In genomic region chr16:37597412-37597811, GRCm38 (mm10) we compare ENCODE assay signal across 24 mouse cellular contexts. TPM values are rescaled to one million over a fixed set of nuclear protein-coding genes. Genes with fewer than 3 reads are reported as not detected.
"Had no signal": no experiment of that assay in that cellular context is flagged by ENCODE, and none has a peak within 500 bp of the region (broad histone marks: within the 10 kb centered on the region; RNA-seq: fewer than 3 reads in every experiment).

No protein-coding gene starts in this region.

- H3K4me1 ChIP-seq: kidney, embryonic 15.5 days; limb, embryonic 15.5 days; midbrain, embryonic 12.5 days; midbrain, embryonic 15.5 days; neural tube, embryonic 12.5 days; neural tube, embryonic 15.5 days had no signal

- H3K9me3 ChIP-seq: kidney, embryonic 15.5 days; limb, embryonic 12.5 days; limb, embryonic 15.5 days; midbrain, embryonic 12.5 days; midbrain, embryonic 15.5 days; neural tube, embryonic 12.5 days; neural tube, embryonic 15.5 days had no signal

- ATAC-seq: liver, postnatal 0 days; lung, postnatal 0 days; midbrain, embryonic 15.5 days had no signal

- H3K4me2 ChIP-seq: kidney, embryonic 15.5 days; limb, embryonic 12.5 days; limb, embryonic 15.5 days; lung, embryonic 14.5 days; midbrain, embryonic 12.5 days; midbrain, embryonic 15.5 days; neural tube, embryonic 12.5 days; neural tube, embryonic 15.5 days had no signal

- H3K9ac ChIP-seq: kidney, embryonic 15.5 days; limb, embryonic 12.5 days; limb, embryonic 15.5 days; liver, embryonic 14.5 days; liver, postnatal 0 days; lung, embryonic 14.5 days; midbrain, embryonic 12.5 days; midbrain, embryonic 15.5 days; neural tube, embryonic 12.5 days; neural tube, embryonic 15.5 days had no signal

- H3K4me3 ChIP-seq: kidney, embryonic 15.5 days; left cerebral cortex, adult 2 months; limb, embryonic 12.5 days; limb, embryonic 15.5 days; midbrain, embryonic 12.5 days; midbrain, embryonic 15.5 days; neural tube, embryonic 12.5 days; neural tube, embryonic 15.5 days had no signal

- H3K27me3 ChIP-seq: kidney, embryonic 15.5 days; limb, embryonic 12.5 days; limb, embryonic 15.5 days; midbrain, embryonic 12.5 days; midbrain, embryonic 15.5 days; neural tube, embryonic 12.5 days; neural tube, embryonic 15.5 days had no signal

- DNase-seq: kidney, adult 8-10 months; kidney, postnatal 10 days; kidney, postnatal 36 days; left cerebral cortex, postnatal 4 days; liver, postnatal 0 days; lung, embryonic 14.5 days; right cerebral cortex, postnatal 25 days; thymus, adult 18-20 months; thymus, postnatal 36 days had no signal

- H3K27ac ChIP-seq: kidney, embryonic 15.5 days; left cerebral cortex, adult 2 months; limb, embryonic 12.5 days; limb, embryonic 15.5 days; liver, embryonic 14.5 days; macrophage; midbrain, embryonic 12.5 days; midbrain, embryonic 15.5 days; neural tube, embryonic 12.5 days; neural tube, embryonic 15.5 days had no signal

- H3K36me3 ChIP-seq: kidney, embryonic 15.5 days; limb, embryonic 12.5 days; limb, embryonic 15.5 days; midbrain, embryonic 12.5 days; midbrain, embryonic 15.5 days; neural tube, embryonic 12.5 days; neural tube, embryonic 15.5 days had no signal

RNA-seq across cellular contexts. Expression of gene Hgd, which starts 17.5 kb away (rescaled TPM):
- total RNA-seq: layer of hippocampus, adult 18-20 months; layer of hippocampus, postnatal 14 days; left cerebral cortex, postnatal 14 days; left cerebral cortex, postnatal 4 days; megakaryocyte, adult 5-6 weeks had no signal
- polyA plus RNA-seq: macrophage; midbrain, embryonic 12.5 days; neural tube, embryonic 12.5 days had no signal
